Mouse (Mus musculus): ENCODE results near the gene Kprp.
"Not testable (repeated sequence)": the region's sequence is repeated elsewhere in the genome, so short reads cannot be mapped to it uniquely, and the experiment has no call there.

Gene Kprp

DNA sequence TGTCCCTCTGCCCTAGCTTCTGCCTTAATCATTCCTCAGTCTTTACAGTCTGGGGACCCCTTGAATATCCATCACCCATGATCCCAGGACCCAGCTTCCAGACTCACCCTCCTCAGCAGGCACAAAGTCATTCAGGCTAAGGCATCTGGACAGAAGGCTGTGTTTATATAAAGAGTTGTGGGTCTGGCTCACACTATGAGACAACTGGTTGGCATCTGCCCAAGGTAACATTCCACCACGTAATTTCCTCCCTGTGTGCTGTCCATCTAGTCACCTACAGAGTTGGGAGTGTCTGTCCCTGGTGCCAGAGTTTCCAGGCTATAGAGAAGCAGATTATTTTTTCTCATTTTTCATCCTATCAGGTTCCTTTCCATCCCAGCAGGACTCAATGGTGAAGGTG lies at the start of gene Kprp:
TSS of gene Kprp (minus strand) at position 140 of the 400 bp plus-strand sequence.
- DNase-seq (ENCODE audit: low spot score in 2 of 2), result no peak

DNA sequence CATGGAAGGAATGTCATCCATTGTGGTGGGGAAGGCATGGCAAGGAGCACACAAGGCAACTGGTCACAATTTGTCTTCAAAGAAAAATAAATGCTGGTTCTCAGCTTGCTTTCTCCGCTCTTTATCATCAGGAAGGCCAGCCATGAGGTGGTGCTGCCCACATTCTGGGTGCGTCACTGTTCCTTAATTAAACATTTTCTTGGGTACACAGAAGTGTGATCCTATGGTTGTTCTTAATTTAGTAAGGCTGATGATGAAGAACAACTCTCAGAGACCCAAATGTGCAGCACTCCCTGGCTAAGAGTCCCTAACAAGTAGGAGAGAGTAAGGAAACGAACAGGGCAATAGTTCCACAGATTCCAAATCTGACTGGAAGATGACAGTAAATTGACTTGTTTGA lies 47.1 kb upstream of the Kprp start:
- no peak for DNase-seq (ENCODE audit: low spot score in 2 of 2)

DNA sequence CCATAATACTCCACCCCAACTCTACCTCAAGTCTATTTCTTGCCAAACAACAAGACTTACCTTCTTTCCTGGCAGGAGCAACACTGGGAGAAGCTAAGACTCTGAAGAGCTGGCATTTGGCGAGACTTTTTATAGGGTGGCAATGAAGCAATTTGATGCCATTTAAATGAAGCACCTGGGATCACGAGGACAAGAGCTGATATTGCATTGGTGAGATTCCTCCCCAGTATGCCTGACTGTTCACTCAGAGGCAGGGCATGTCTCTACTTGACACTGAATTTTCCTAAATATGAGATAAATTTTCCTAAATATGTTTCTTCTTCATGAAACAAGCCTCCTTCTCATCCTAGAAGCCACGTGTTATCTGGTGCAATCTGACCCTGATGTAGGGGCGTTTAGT lies 43.1 kb upstream of the Kprp start, which contains the start of gene 2310050C09Rik:
TSS of gene 2310050C09Rik (minus strand) at position 101 of the 400 bp plus-strand sequence.
- no peak for DNase-seq (ENCODE audit: low spot score in 2 of 2)

DNA sequence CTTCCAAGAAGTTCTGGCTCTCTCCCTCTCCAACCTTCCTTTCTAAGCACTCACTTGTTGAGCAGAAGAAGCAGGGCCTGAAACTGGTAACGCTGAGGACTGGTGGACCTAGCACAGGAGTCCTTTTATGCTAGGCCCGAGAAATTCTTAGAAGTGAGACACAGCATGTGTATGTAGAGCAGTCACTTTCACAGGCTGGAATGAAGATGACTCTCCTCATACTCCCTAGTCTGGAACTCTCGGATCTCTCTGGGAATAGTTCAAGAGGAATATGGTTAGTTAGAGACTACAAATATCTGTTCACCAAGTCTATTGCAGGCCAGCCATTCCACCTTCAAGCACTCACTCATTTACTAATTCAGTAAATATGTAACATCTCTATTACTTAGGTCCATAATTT lies 24.1 kb upstream of the Kprp start, which contains the start of gene Lce1l:
TSS of gene Lce1l (minus strand) at position 101 of the 400 bp plus-strand sequence.
- DNase-seq (ENCODE audit: low spot score in 2 of 2), result no peak

DNA sequence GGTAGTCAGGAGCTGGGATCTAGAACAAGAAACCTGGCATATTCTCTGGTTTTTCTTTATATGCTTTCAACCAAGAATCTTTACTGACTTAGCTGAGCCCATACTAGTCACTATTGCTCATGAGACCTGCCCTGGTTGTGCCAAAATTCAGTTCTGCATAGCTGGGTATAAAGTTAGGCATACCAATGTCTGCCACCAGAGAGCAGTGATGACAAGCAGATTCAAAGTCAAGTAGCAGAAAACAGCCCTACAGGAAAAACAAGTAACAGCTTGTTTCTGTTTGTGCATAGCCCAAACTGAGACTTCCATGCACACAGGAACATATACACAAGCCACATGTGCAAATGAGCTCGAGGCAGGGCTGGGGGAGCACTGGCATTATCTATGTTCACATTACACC lies 1.2 kb downstream of the Kprp start:
- no peak for DNase-seq (ENCODE audit: low spot score in 2 of 2)

DNA sequence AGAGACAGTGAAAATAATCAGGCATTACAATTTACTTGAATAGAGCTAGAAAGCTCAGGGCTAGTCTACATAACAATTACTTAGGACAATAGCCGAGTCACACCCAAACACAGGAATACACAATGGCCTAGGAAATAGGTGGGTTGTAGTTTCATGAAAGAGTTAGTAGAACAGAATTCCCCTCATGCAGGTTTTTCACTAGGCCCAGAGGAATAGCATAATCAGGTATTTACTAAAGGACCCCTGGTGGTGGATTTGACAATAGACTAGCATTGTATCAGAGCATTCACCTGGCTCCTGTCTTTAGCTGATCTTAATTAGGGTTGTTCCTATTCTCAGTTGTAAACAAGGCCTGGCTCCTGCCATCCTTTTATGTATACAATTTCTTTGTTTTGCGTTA lies 11.0 kb downstream of the Kprp start:
- DNase-seq (ENCODE audit: low spot score in 2 of 2), result not testable (repeated sequence)

DNA sequence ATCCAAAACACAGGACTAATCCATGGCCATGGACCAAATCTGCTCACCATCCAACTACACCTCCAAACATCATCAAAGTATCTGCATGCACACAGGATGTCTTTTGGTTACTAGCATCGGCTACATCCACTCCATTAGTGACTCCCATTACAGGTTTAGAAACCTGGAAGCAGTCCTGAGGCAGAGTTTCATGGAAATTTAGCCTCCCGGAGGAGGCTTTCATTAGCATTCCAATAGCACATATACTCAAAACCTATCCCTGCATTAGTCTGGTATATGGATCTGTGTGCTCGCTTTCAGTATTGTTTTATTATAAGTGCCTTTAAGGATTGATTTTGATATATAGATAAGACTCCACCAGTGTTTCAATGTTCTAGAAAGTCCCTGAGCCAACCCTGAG lies 11.5 kb downstream of the Kprp start:
- no peak for DNase-seq (ENCODE audit: low spot score in 2 of 2)

DNA sequence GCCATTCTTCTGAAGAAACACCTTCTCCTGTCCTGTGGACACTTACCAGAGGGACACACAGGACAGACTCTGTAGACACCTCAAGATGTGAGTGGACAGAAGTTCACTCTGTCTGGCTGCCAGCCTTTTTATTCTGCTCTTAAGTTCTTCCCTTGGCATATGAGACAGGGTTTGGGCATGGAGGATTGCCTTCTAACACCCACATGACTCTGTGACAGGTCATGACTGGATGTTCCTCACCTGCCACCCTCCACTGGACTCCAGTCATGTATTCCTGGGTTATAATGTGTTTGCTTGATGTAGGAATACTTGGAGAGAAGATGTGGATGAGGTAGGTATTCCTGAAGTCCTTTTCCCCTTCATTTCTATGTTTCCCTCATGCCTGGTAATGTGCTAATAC lies 19.3 kb downstream of the Kprp start, which contains the start of gene Lce1k:
TSS of gene Lce1k (minus strand) at position 101 of the 400 bp plus-strand sequence.
- no peak for DNase-seq (ENCODE audit: low spot score in 2 of 2)

DNA sequence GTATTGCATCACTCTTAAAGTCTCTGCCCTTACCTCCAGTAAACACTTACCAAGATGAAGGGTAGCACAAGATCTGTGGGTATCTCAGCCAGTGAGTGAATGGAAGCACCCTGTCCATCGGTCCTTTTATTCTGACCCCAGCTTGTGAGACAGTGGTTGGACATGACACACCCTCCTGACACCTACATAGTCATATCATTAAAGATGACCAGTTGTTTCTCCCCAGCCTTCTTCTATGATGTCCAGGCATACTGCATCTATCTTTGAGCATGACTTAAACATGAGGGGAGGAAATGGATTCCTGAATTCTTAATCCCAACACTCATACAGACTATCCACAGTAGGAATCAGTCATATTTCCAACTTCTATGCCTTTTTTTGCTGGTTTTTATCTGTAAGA lies 36.6 kb downstream of the Kprp start, which contains the start of gene Lce1j:
TSS of gene Lce1j (minus strand) at position 101 of the 400 bp plus-strand sequence.
- DNase-seq (ENCODE audit: low spot score in 2 of 2), result no peak

DNA sequence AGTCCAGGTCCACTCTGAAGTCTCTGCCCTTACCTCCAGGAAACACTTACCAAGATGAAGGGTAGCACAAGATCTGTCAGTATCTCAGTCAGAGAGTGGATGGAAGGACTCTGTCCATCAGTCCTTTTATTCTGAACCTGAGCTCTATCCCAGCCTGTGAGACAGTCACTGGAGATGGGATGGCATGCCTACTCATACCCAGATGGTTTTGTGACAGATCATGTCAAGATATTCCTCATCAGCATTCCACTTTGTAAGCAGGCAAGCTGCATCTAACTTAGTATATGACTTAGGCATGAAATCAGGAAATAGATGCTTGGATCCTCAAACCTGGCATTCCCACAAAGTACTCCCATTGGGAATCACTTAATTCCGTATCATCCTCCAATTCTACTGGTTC lies 48.2 kb downstream of the Kprp start, which contains the start of gene Lce1i:
TSS of gene Lce1i (minus strand) at position 101 of the 400 bp plus-strand sequence.
- no peak for DNase-seq (ENCODE audit: low spot score in 2 of 2)

Measured in cerebellum, postnatal 4 days (tissue).